Mouse (Mus musculus) thymus, adult 18-20 months (tissue): ENCODE data around the gene Kcnh3.

Experiments
- DNase-seq, 2 experiments: peaks; one replicate each; pipeline ENCODE4 v3.0.0; 2022; ENCODE audit warnings: mixed read lengths in 2 of 2

Gene Kcnh3

DNA sequence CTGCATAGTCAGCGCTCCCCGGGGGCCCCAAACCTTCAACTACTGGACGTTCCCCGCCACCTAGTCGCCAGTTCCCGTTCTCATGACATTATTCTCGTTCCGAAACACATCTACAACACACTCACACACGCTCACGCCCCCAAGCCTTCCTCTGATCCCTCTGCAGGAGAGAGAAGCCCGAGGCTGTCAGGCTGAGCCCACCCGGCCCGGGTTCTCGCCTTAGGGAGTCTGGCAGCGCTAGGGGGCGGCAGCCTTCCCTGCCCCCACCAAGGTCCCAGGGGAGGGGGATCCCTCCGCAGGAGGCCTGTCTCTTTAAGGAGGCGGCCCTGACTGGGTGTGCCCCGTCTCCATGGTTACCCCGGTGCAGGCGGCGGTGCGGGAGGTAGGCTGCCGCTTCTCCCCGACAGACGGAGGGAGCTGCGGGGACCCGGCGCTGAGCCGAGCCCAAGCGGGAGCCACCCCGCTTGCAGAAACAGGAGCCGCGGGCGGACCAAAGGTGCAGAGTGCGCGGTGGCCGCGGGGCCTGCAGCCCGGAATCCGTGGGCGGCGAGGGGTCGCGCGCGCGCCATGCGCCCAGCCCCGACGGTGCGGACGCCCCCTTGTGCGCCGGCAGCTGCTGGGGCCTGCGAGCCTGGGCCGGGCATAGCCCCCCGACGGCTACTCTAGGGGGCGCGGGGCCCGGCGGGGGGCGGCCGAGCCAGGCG lies at the start of gene Kcnh3:
Gene Kcnh3, plus strand, starts transcription at position 654 of the 704 bp plus-strand sequence.
- DNase-seq: peak; percentile 76 to 79

DNA sequence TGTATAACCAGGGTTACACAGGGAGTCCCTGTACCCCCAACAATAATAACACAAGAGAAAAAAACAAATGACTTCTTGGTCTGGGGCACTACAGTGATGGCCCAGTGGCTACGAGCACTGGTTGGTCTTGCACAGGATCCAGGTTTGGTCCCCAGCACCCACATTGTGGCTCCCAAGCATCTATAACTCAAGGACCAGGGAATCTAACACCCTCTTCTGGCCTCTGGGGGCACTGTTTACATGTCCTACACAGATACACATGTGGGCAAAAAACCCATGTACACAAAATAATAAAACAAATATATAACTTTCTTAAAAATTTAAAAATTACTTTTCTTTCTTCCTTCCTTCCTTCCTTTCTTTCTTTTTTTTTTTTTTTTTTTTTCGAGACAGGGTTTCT lies 45.0 kb upstream of the Kcnh3 start:
- DNase-seq: no peak

GRCm38 (mm10) chr15:99184217-99184914 lies 40.3 kb upstream of the Kcnh3 start:
- no peak for DNase-seq

DNA sequence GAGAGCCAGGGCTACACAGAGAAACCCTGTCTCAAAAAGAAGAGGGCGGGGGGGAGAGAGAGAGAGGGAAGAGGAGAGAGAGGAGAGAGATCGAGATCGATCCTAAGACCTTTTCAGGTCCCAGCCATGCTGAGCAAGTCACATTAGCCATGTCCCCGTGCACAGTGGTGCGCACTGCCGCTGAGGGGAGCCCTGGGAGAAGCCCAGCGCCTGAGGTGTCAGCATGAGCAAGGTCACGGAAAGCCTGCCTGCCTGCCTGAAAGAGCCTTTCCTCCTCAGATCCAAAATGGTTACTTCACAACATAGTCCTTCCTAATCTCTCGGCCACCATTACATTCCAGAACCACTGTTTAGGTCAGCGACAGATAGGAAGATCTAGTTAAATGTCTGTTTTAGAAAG lies 30.3 kb upstream of the Kcnh3 start:
- no peak for DNase-seq

GRCm38 (mm10) chr15:99195043-99195442 lies 29.6 kb upstream of the Kcnh3 start:
- no peak for DNase-seq

- DNase-seq: no peak
Measured at GRCm38 (mm10) chr15:99198761-99199160, 25.9 kb upstream of the Kcnh3 start.

DNA sequence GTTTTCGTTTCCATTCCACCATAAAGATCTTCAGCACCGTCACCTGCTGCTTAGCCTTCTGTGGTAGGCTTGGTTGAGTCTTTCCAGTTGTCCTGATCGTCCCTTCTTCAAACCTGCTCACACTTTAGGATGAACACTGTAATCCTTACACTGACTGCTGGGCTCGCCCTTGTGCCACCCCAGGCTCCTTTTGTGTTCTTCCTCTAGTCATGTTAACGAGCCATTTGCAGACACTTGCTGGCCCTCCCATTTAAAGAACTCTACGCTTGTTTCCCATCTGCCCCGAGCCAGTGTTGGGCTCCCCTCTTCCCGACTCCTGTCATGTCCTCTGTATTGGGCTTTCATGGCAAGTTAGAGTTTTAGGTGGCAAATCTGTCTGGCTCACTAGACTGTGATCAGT lies 18.7 kb upstream of the Kcnh3 start:
- no peak for DNase-seq

DNA sequence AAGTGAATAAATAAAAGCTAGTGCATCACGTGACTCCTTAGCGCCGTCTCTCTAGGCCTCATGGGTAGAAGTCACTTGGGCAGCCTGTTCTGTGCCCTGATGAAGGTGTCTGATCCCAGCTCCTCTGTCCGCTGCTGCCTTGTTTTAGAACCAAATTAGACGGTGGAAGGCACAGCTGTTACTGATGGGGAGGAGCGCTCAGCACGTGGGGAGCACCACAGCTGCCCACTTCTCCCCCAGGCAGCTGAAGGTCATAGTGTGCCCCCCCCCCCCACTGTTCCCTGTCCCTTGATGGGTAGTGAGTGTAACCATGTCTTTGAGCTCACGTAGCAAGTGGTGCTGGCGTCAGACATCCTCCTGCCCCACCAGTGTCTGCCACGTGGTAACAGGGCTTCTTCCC lies 11.5 kb upstream of the Kcnh3 start:
- no peak for DNase-seq

DNA sequence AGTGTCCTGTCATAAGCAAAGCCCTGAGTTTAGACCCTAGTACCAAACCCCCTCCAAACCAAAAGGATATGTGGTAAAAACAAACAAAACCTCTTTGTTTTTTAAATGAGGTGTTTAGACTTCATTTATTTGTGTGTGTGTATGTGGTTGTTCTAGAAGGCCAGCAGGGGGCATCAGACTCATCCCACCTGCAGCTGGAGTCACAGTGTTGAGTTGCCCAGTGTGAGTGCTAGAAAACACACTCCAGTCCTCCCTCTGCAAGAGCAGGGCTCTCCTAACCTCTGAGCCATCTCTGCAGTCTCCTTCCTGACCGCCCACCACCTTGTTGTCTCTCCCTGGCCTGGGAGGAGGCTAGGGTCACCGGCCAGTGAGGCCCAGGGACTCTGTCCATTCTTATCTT lies 9.7 kb upstream of the Kcnh3 start:
- DNase-seq: no peak

DNA sequence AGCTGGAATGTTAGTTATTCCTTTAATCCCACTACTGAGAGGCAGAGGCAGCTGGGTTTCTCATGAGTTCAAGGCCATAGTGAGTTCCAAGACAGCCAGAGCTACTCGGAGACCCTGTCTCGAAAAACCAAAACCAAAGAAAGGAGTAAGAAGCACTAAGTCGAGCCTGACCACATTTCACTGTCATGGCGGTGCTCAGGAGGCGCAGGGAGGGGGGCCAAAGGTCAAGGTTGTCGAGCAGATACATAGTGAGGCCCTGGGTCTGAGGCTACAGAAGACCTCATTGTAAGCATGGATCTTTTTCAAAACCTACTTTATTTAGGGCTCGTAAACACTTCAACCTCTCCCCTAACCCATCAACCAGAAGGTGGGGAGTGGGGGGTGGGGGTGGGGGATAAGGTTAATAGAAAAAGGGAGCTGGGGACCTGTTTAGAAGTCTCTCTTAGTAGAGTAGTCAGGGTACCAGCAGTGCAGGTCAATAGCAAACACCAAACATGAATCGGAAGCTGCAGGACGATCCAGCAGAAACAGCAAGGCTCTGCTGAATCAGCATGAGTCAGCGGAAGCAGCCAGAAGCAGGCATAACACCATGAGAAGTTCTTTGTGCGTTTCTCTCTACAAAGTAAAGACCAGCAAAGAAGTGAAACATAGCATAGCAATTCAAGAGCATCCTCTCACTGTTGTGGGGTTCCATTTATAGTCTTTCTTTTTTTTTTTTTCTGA lies 8.8 kb upstream of the Kcnh3 start:
- no peak for DNase-seq

DNA sequence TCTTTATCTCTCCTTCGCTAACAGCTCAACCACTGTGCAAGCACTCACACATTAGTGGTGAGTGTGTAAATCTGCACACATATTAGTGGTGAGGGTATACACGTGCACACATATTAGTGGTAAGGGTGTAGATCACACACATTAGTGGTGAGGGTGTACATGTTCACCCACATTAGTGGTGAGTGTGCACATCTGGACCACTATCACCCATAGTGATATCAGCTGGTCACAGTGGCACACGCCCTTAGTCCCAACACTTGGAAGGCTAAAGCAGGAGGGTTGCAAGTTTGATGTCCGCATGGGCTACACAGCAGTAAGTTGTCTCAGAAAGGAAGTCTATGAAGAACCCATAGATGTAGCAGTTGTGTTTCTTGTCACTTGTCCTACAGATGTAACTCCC lies 7.0 kb upstream of the Kcnh3 start:
- no peak for DNase-seq

DNA sequence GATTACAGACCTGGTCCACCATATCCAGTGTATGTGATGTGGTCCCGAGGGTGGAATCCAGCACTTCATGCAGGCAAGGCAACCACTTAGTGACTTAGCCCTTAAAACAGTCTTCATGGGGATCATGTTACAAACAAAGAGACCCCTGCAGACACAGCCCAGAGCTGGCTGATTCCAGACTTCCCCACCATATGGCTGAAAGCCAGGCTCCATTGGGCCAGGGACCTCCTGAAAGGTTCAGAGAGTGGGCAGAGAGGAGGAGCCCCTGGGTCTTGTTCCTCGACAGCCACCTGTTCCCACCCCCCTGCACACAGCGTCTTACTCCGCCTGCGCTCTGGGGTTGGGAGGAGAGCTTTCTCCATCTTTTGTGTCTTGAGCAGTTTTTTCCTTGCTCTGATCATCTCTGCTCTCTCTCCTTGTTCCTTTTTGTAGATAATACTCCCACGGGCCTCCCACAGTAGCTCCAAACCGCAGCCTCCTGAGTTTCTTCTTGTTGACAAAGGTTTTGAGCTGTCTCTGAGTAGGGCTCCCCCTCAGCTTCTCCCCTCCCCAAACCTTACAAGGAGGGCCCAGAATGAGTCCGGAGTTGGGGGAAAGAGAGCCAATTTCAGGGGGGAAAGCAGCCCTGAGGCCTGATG lies 3.2 kb upstream of the Kcnh3 start:
- no peak for DNase-seq

DNA sequence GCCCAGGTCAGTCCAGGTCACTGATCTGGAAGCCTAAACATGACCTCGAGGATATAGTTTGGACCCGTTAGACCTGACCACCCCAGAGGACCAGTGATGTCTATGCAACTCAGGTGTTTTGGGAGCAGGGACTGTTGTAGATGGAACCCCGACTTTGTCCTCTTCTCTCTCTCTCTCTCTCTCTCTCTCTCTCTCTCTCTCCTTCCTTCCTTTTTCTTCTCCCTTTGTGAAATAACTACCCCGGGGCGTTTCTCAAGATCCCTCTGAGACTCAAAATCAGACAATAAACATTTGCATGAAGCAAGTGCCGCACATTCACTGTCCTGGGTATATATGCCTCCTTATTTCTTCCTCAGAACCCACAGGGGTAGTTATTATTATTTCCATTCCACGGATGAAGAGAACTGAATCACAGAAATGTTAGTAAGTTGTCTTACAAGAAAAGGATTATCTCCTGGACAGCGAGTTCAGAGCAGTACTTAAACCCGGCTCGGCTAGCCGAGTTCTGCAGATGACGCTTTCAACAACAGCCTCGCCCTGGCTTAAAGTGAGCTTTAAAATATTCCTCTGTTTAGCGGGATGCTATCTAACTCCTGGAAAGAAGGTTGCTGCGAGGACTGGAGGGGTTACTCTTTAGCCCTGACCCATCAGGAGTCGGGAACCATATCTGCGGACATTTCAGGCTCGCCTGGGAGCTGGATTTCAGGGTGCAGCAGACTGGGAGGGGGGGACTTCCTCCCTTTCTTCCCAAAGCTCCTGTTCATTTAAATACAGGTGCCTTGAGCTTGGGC lies 1.7 kb upstream of the Kcnh3 start:
- no peak for DNase-seq

- DNase-seq: peak in 1 of 2 experiments; percentile 39
Measured at GRCm38 (mm10) chr15:99223585-99224207, 965 bp upstream of the Kcnh3 start.

- no peak for DNase-seq
Measured at GRCm38 (mm10) chr15:99225081-99225810, 585 bp downstream of the Kcnh3 start.

- DNase-seq: no peak
Measured at GRCm38 (mm10) chr15:99226090-99226489, 1.4 kb downstream of the Kcnh3 start.

DNA sequence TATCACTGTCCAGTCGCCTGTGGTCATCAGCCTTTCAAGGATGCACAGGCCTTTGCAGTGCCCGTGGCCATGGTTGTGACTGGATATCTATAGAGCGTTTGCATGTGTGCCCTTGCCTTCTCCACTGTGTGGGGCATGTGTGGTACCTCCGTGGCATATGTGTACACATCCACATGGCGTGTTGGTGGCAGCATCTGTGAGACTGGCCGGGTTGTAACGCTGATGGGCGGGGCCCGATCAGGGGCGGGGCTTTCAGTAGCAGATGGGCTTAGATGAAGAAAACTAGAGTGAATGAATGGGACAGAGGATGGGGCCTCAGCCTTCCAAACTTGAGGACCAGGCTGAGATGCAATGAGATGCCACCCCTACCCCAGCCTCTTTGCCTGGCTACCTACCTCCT lies 7.3 kb downstream of the Kcnh3 start:
- DNase-seq: no peak

DNA sequence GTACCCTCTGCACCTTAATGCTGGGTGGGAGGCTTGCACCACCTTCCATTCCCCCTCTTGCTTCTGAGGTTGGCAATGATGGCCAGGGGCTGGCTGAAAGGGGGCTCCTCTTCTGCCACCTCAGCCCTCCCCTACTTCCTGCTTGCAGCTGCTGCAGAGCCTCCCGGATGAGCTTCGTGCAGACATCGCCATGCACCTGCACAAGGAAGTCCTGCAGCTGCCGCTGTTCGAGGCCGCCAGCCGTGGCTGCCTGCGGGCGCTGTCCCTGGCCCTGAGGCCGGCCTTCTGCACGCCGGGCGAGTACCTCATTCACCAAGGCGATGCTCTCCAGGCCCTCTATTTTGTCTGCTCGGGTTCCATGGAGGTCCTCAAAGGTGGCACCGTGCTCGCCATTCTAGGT lies 9.1 kb downstream of the Kcnh3 start:
- peak; percentile 79 to 84 for DNase-seq

- peak in 1 of 2 experiments; percentile 59 for DNase-seq
Measured at GRCm38 (mm10) chr15:99234326-99235010, 9.8 kb downstream of the Kcnh3 start.

DNA sequence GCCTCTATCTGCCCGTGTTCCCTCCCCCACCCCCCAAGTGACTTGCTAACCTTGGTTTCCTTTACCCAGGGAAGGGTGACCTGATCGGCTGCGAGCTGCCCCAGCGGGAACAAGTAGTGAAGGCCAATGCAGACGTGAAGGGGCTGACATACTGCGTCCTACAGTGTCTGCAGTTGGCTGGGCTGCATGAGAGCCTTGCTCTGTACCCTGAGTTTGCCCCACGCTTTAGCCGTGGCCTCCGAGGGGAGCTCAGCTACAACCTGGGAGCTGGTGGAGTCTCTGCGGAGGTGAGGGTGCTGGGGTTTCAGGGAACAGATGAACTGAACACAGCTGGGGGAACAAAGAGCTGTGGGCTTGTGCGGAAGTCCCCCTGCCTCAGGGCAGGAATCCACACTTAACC lies 13.3 kb downstream of the Kcnh3 start:
- DNase-seq: peak; percentile 43 to 66

DNA sequence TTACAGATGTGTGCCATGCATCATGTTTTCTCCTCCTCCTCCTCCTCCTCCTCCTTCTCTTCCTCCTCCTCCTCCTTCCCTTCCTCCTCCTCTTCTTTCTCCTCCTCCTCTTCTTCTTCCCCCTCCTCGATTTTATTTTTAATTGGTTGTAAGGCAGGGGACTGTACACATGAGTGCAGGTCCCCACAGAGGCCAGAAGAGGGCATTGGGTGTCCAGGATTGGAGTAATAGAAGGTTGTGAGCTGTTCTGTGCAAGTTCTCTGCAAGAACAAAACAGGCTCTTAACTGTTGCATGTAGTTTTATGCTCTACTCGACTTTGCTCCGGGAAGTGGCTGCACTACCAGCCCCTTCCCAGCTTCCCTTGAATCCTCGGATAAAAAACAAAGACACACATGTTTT lies 15.5 kb downstream of the Kcnh3 start:
- DNase-seq: no peak
